In the genomic region with DNA sequence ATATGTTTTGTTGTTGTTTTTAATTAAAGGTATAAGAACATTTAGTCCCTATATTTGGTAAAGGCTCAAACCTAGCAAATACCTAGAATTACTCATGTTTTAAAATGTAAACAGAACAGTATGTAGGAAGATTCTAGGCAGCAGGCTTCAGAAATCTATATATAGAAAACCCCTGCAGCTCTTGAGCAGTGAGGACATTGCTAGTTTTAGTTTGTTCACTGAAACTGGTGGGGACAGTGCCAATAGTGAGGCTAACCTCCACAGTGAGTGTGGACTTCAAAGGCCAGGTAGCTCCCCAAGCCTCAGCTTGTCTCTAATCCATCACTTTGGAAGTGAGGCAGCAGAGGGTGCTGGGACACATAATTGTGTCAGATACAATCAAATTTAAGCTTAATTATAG, we compare ENCODE assay signal across 28 mouse cellular contexts.
"Had no signal": no experiment of that assay in that cellular context is flagged by ENCODE, and none has a peak within 500 bp of the region (broad histone marks: within the 10 kb centered on the region; RNA-seq: fewer than 3 reads in every experiment).

No protein-coding gene starts in this region.

- DNase-seq: gastrocnemius, adult 2 months; gastrocnemius, postnatal 10 days; gastrocnemius, postnatal 25 days; heart, adult 2 months; heart, postnatal 36 days; kidney, adult 18-20 months; kidney, adult 8-10 months; kidney, postnatal 10 days; kidney, postnatal 25 days; kidney, postnatal 4 days; liver; liver, embryonic 13.5 days; liver, postnatal 0 days had no signal

- H3K27me3 ChIP-seq: heart, embryonic 12.5 days; hindbrain, embryonic 12.5 days; intestine, embryonic 15.5 days; limb, embryonic 12.5 days; liver, embryonic 13.5 days; liver, embryonic 15.5 days had no signal

- H3K4me1 ChIP-seq: heart, embryonic 12.5 days; hindbrain, embryonic 10.5 days; hindbrain, embryonic 12.5 days; intestine, embryonic 15.5 days; limb, embryonic 10.5 days; limb, embryonic 12.5 days; liver, embryonic 13.5 days; liver, embryonic 15.5 days had no signal

- H3K36me3 ChIP-seq: heart, embryonic 12.5 days; hindbrain, embryonic 10.5 days; hindbrain, embryonic 12.5 days; intestine, embryonic 15.5 days; limb, embryonic 10.5 days; limb, embryonic 12.5 days; liver, embryonic 13.5 days; liver, embryonic 15.5 days had no signal

- ATAC-seq: forebrain, embryonic 16.5 days; hindbrain, embryonic 16.5 days; inflammation-experienced regulatory T-cells, adult 6 months; intestine, embryonic 15.5 days; intestine, postnatal 0 days; liver, postnatal 0 days had no signal

- H3K4me3 ChIP-seq: gastrocnemius, adult 2 months; heart, adult 2 months; heart, embryonic 12.5 days; hindbrain, embryonic 10.5 days; hindbrain, embryonic 12.5 days; intestine, embryonic 15.5 days; layer of hippocampus, adult 2 months; left cerebral cortex, adult 2 months; limb, embryonic 10.5 days; limb, embryonic 12.5 days; liver, embryonic 13.5 days; liver, embryonic 15.5 days had no signal

- H3K4me2 ChIP-seq: heart, embryonic 12.5 days; hindbrain, embryonic 12.5 days; hindbrain, embryonic 14.5 days; intestine, embryonic 15.5 days; limb, embryonic 12.5 days; liver, embryonic 11.5 days; liver, embryonic 13.5 days; liver, embryonic 15.5 days had no signal

- H3K27ac ChIP-seq: gastrocnemius, adult 2 months; heart, adult 2 months; hindbrain, embryonic 10.5 days; hindbrain, embryonic 12.5 days; hindbrain, embryonic 14.5 days; intestine, embryonic 15.5 days; layer of hippocampus, adult 2 months; left cerebral cortex, adult 2 months; limb, embryonic 10.5 days; limb, embryonic 12.5 days; liver, embryonic 13.5 days; liver, embryonic 15.5 days had no signal

- H3K9ac ChIP-seq: heart, embryonic 12.5 days; hindbrain, embryonic 12.5 days; hindbrain, embryonic 14.5 days; intestine, embryonic 15.5 days; limb, embryonic 12.5 days; liver, embryonic 13.5 days; liver, embryonic 15.5 days; liver, postnatal 0 days had no signal

- H3K9me3 ChIP-seq: heart, embryonic 12.5 days; hindbrain, embryonic 10.5 days; hindbrain, embryonic 12.5 days; intestine, embryonic 15.5 days; limb, embryonic 10.5 days; limb, embryonic 12.5 days; liver, embryonic 13.5 days; liver, embryonic 15.5 days had no signal
